Mouse (Mus musculus) left cerebral cortex, adult 2 months (tissue): ENCODE measurements around the gene Pabpc4. TPM values are rescaled to one million over a fixed set of nuclear protein-coding genes. Genes with fewer than 3 reads are reported as not detected.

Experiments
- DNase-seq, 2 experiments: peaks; one replicate each; pipeline ENCODE4 v3.0.0; 2021 to 2022; ENCODE audit warnings: low spot score in 2 of 2, mixed read lengths in 1 of 2; ENCODE audit errors: extremely low spot score in 1 of 2
- H3K27ac ChIP-seq: fragments of 200-600 bp; 2 replicates; pipeline ENCODE4 v1.8.1; 2022
- H3K4me3 ChIP-seq: fragments of 200-600 bp; 2 replicates; pipeline ENCODE4 v1.8.1; 2022
- CTCF ChIP-seq: fragments of 200-600 bp; IDR thresholded peaks from 2 replicates; pipeline ENCODE4 v1.8.1; 2022; ENCODE audit warnings: antibody characterized with exemption, mild to moderate bottlenecking, moderate library complexity
- intact Hi-C: fragments of 180-260 bp; cut with DNase I; formaldehyde crosslinking; loops from one replicate; pipeline ENCODE4 v1.15.1; 2025
- total RNA-seq, 2 experiments: library from RNA; stranded (reverse); gene quantifications; 2 replicates each; pipeline ENCODE4 v1.2.3; 2021

Pabpc4 gene
- total RNA-seq, 2 experiments from 2014 or later = 44.9 to 45.4 TPM

DNA sequence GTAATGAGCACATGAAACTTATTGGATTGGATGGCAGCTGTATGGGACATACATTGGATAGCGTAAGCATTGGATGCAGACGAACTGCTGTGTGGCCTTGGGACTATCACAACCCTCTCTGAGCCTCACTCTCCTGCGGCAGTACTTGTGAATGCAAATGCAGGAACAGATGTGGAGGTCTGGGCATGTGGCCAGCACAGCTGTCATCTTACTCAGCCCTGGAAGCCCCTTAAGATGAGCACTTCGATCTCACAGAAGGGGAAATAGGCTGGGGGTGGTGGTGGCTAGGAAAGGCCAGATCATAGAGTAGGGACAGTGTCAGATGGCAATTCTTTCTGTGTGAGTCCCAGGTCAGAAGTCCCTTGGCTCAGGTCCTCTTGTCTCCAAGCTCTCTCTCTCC lies 75.5 kb downstream of the Pabpc4 start:
- H3K4me3 ChIP-seq = no peak overlapping the region
- intact Hi-C loops = no loop called here
- H3K27ac ChIP-seq = no peak overlapping the region
- no peak for TF ChIP-seq CTCF
- DNase-seq = no peak

- no peak for DNase-seq
- Histone ChIP-seq H3K27ac (no peak overlapping the region), H3K4me3 (no peak overlapping the region)
- intact Hi-C loops = no loop called here
- TF ChIP-seq CTCF = no peak
These were observed 78.1 kb downstream of the Pabpc4 start for GRCm38 (mm10) chr4:123340232-123340631.

- Histone ChIP-seq H3K27ac (no peak overlapping the region), H3K4me3 (peak overlapping the region; percentile 31)
- no peak for TF ChIP-seq CTCF
- no peak for DNase-seq
- intact Hi-C loops = no loop called here
These were observed 80.0 kb downstream of the Pabpc4 start for GRCm38 (mm10) chr4:123342091-123342641.

DNA sequence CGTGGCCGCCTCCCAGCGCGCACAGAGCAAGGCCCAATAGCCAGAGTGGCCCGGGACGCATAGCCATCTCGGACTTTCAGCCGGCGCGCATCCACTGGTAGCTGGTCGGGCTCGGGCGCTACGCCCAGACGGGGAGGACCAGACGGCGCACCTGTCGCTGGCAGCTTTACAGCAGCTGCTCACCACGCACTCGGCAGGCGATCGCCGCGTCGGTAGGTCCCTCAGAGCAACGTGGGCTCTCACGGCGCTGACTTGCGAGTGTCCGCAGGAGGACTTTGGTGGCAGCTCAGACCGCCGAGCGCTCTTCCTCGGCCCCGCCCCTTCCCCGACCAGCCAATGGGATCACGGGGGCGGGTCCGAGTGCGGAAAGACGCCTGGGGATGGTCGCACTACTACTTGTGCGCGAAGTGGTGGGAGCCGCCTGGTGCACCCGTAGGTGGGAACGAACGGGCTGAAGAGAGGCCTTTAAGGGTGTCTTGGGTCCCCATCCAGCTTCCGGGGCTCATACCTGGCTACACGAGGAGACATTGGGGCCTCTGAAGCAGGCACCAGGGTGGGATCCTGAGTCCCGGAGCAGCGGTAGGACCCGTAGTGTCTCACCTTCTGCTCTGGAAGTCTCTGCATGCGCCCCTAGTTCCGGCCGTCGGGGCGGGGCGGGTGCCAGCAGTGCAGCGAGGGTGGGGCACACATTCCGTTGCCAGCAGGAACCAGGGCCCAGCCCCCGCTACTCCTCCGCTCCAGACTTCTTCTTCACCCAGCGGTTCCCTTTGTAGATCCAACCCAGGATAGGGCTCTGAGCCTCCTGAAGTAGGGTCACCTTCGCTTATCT lies 80.7 kb downstream of the Pabpc4 start, which contains the start of gene Bmp8a:
Gene Bmp8a (minus strand): TSS at position 611 of the 829 bp plus-strand sequence.
- intact Hi-C loops = no loop called here

GRCm38 (mm10) chr4:123343471-123343789 lies 81.3 kb downstream of the Pabpc4 start:
- no peak for DNase-seq
- Histone ChIP-seq H3K4me3 (peak overlapping the region; percentile 31), H3K27ac (no peak overlapping the region)
- intact Hi-C loops = no loop called here
- no peak for TF ChIP-seq CTCF

More for the DNA sequence above, 80.7 kb downstream of the Pabpc4 start, which contains the start of gene Bmp8a:
- Histone ChIP-seq H3K27ac (no peak within 1 kb of the TSS), H3K4me3 (peak within 1 kb of the TSS; percentile 31)
- no peak for TF ChIP-seq CTCF
- DNase-seq = peak; percentile 24 to 33

Other genes with a start within 250 kb of the Pabpc4 start
- gene Trit1, start 245.8 kb upstream of the Pabpc4 start, total RNA-seq = 10 to 100 TPM; 17.9 to 21.8 TPM
- under 1 TPM in 1 of 2 experiments, not detected in 1; 0.26 TPM for gene Bmp8b, start 157.2 kb upstream of the Pabpc4 start, total RNA-seq
- gene Oxct2b, start 146.1 kb upstream of the Pabpc4 start, total RNA-seq = under 1 TPM; 0.25 to 0.30 TPM
- gene Ppie, start 122.4 kb upstream of the Pabpc4 start, total RNA-seq = 10 to 100 TPM; 19.3 to 24.4 TPM
- gene Hpcal4, start 79.1 kb upstream of the Pabpc4 start, total RNA-seq = 100 to 1,000 TPM; 530 to 532 TPM
- 10 to 100 TPM in 1 of 2 experiments, 1 to 10 TPM in 1; 9.3 to 11.4 TPM for gene Nt5c1a, start 60.8 kb upstream of the Pabpc4 start, total RNA-seq
- gene Heyl, start 28.8 kb upstream of the Pabpc4 start, total RNA-seq = 1 to 10 TPM; 2.7 to 3.9 TPM
- gene Oxct2a, start 61.3 kb downstream of the Pabpc4 start, total RNA-seq = not detected
- gene Bmp8a, start 80.9 kb downstream of the Pabpc4 start, total RNA-seq = under 1 TPM; 0.30 to 0.48 TPM